Mouse (Mus musculus): ENCODE results near the gene Neurl2.
"Not testable (repeated sequence)": the region's sequence is repeated elsewhere in the genome, so short reads cannot be mapped to it uniquely, and the experiment has no call there.

Neurl2 gene

DNA sequence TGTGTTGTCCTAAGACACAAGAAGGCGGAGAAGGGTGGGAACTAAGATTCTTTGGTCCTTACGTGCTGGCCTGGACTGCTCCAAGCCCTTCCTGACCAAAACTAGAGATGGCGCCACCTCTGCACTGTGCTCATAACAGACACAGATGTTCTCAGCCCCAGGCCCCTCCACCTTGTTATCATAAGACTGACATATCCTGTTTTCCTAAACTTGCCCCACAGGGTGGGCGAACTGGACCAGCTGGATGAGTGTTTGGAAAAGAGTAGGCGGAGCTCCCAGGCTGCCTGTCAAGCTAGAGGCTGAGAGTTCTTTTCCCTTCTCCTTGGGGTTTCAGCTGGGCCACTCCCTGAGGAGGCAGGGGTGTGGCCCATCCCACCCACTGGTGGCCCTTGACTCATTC, 15.6 kb downstream of the Neurl2 start:
- no peak for DNase-seq (ENCODE audit: low spot score in 2 of 2)

DNA sequence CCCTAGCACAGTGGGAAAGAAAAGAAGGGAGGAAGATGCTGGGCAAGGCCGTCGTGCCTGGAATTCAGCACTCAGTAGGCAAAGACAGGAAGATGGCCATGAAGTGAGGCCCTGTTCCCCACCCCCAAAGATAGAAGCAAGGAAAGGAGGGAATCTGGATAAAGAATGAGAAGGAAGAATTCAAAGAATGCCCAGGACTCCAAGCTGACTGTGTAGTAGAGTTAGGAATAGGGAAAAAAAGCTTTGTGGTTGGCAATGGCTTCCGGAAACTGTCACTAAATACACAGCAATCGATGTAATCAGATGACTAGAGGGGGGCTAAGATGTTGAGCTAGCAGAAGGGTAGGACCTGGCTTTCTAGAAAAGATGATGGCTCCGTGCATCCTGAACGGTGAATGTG, 16.1 kb downstream of the Neurl2 start:
- no peak for DNase-seq (ENCODE audit: low spot score in 2 of 2)

DNA sequence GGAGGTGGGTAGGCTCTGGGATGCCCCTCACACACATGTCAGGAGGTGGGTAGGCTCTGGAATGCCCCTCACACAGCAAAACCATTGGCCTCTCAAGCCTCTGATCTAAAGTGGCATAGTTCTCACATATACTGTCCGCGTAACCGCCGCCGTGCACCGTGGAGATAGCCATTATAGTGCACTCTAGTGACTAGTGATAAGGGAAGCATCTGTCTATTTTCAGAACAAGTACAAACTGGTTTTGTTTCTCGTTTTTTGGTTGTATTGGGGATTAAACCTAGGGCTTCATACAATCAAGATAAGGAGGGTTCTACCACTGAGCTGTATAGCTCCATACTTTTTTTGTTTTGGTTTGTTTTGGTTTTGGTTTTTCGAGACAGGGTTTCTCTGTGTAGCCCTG, 17.4 kb downstream of the Neurl2 start:
- no peak for DNase-seq (ENCODE audit: low spot score in 2 of 2)

DNA sequence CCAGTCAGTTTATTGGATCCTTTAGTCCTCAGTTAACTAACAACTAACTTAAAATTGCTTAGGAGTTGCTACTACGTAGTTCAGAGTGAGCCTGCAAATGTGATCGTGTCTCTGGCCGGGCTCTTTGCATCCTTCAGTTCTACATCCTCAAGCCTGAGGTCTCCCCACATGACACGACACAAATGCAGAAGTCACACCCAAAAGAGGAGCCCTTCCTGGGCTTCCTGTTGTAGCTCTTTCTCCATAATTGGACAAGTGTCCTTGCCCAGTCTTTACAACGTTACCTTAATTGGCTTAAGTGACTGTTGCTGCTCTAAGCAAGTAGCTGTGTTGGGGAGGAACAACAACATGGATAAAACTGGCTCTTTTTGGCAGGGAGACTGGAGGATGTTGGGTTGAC, 17.9 kb downstream of the Neurl2 start:
- DNase-seq (ENCODE audit: low spot score in 2 of 2): no peak

DNA sequence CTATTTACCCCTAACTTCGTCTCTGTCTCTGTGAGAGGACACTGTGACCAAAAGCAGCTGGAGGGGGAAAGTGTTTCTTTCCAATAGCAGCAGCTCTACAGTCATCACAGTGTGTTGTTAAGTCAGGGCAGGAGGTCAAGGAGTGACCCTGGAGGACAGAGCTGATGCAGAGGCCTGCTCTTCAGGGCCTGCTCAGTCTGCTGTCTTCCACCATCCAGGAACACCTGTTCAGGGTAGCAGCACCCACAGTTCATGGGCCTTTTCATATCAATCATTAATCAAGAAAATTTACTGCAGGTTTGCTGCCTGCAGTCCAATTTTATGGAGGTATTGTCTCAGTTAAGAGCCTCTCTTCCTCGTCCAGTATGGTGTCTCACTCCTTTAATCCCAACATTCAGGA, 19.7 kb downstream of the Neurl2 start:
- no peak for DNase-seq (ENCODE audit: low spot score in 2 of 2)

DNA sequence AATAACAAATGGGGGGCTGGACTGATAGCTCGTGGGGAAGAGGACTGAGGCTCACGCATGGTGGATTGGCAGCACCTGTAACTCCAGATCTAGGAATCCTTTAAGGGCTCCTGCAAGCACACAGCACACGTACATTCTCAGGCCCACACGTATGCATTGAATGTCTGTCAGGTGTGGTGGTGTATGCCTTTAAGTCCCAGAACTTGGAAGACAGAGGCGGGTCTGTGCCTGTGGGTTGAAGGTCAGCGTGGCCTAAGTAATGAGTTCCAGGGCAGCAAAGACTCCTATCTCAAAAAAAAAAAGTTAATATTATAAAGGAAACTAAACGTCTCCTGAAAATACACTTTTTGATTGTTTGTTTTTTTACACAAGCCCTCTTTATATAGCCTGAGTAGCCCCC, 26.6 kb downstream of the Neurl2 start:
- DNase-seq (ENCODE audit: low spot score in 2 of 2): no peak

DNA sequence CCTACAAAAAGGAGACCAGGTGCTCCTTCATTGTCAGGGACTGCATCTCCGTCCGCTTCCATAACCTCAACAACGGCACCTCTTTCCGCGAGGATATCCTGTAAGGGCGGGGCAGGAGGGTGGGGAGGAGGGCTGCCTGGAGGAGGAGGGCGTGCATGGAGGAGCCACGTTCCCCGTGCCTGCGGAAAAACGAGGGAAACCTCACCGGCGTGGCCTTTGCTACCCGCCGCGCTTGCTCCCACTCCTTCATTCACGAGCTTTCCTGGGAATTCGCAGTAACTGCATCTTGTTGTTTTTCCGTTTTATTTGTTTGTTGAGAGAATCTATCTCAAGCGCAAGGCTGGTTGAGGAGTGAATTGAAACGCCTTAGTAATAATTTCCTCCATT, 27.9 kb downstream of the Neurl2 start:
- DNase-seq (ENCODE audit: low spot score in 2 of 2): no peak

DNA sequence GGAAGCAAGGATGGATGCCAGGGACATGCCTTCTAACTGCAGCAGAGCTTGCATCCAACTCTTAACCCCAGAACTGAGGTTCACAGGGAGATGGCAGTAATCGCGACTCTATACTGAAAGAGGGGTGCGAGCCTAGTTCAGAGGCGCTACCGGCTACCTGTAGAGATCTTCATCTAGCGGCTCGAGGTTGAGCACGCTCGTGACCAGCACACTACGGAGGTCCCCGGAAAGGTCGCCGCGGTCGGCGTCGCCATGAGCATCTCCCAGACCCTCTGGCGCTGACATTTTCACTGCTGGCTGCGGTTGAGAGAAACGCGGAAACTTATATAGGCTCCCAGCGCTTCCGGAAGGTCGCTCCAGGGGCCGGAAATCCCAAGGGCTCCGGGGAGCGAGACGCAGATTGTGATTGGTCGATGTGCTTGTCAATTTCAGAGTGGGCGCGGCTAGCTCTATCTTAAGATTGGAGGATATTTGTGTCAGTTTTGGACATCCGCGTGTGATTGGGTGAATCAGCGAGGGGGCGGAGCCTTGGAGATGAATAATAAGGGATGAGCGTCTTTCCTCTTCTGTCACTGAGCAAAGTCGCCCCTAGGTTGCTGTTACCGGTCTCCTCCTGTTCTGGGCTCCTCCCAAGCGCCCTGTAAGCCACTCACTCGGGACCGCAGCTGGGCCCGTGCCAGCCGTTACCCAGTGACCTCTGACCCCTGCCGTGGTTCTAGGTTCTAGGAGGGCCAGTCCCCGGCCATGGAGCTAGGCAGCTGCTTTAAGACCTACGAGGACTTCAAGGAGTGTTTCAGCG, 28.5 kb downstream of the Neurl2 start, which contains the start of the genes Acot8 and Zswim3:
TSS of gene Acot8 (minus strand) at position 350 of the 799 bp plus-strand sequence.
TSS of gene Zswim3 (plus strand) at position 566 of the 799 bp plus-strand sequence.
- peak; percentile 96 to 99 for DNase-seq (ENCODE audit: low spot score in 2 of 2)

DNA sequence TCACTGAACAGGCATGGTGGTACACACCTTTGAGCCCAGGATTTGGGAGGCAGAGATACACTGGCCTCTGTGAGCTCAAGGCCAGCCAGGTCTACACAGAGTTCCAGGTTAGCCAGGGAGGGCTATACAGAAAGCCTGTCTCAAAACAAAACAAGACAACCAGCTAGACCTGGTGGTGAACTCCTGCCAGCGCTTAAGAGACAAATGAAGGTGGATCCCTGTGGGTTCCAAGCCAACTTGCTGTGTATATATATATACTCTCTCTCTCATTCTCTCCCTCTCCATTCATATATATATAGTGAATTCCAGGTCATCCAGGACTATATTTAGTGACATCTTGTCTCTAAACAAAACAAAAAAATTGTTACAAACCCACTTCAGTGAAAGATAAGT, 29.3 kb downstream of the Neurl2 start:
- no peak for DNase-seq (ENCODE audit: low spot score in 2 of 2)

DNA sequence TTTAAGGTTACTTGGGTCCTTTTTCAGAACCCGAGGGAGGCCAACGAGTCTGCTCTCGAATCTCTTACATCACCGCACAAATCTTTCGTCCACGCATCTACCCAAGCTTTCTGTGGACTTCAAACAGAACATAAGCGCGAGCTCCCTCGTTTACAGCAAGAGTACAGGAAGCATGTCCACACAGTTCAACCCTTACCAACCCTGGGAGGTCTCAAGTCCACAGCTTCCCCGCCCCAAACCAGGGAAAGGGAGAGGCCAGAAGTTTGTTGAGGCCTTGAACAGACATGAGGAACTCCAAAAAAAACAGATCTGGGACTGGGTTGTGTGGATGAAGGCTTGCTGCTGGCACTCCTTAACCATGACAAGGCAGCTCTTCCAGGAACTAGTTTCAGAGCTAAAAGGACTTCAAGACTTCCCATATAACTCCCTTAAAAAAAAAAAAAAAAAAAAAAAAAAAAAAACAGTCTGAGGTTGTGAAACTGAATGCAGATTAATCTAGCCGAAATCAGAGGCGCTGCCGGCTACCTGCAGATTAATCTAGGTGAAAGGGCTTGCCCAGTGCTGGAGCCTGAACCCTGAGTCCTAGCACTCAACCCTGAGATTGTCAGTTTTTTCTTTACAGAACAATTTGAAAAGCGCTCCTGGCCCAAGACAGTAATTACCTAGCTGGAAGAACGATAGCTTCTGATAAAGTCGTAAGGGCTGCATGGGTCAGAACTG, 29.9 kb downstream of the Neurl2 start:
- no peak for DNase-seq (ENCODE audit: low spot score in 2 of 2)

DNA sequence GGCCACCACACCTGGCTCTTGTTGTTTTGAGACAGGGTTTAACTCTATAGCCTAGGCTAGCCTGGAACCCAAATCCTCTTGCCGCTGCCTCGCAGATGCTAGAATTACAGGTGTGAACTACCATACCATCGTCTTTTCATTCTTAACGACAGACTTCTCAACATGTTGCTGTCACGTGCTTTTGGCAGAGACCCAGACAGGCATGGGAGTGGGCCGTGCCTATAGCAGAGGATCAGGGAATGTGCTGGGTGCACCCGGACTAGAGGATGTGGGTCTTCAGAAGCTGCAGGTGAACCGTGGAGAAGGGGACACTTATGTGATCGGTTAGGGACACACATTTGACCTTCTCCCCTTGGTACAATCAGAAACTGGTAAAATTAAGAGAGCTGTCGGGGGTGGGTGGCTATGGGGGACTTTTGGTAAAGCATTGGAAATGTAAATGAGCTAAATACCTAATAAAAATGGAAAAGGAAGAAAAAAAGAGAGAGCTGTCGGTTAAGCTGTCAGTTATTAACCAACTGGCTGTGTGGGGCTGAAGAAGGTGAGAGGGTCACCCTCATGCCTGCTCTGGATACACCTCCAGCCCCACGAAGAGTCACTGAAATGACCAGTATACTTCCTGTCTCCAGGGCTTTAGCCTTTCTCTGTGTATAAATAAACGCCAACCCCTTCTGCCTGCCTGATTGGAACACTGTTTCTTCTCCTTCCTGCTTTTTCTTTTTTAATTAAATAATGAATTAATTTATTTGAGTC, 32.8 kb downstream of the Neurl2 start:
- DNase-seq (ENCODE audit: low spot score in 2 of 2): no peak

DNA sequence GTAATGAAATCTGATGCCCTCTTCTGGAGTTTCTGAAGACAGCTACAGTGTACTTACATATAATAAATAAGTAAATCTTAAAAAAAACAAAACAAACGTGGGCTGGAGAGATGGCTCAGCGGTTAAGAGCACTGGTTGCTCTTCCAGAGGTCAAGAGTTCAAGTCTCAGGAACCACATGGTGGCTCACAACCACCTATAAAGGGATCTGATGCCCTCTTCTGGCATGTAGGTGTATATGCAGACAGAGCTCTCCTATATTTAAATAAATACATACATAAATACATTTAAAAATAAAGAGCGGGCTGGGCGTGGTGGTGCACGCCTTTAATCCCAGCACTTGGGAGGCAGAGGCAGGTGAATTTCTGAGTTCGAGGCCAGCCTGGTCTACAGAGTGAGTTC, 34.7 kb downstream of the Neurl2 start:
- DNase-seq (ENCODE audit: low spot score in 2 of 2): not testable (repeated sequence)

DNA sequence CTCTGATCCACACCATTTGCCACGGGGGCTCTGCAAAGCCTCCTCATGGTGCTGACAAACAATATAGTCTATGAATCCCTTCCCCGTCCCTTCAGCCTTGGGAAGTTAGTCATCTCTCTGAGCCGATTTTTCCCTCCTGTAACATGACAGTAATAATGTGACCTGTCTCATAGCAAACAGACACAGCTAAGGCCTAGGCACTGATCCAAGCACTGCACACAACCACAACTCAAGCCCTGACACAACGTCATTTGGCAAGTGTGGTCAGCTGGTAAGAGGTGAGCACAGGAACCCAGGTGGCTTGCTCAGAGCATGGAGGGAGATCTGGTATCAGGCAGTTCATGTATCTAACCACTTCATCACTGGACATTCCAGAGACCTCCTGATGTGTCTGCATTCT, 37.4 kb downstream of the Neurl2 start:
- no peak for DNase-seq (ENCODE audit: low spot score in 2 of 2)

DNA sequence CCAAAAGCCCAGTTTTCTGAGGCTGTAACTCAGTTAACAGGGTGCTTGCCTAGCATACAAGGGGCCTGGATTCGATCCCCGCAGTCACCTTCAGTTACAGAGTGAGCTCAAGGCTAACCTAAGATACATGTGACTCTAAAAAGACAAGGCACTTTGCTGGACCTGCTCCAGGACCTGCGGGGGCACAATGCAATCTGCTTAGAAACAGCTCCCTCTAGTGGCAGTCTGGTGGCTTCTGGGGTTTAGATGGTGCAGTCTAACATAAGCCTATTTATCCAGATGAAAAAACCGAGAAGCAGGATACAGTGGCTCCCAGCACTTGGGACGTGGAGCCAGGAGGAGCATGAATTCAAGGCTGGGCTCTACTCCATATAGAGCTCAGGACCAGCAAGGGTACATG, 39.0 kb downstream of the Neurl2 start:
- peak in 1 of 2 experiments; percentile 45 for DNase-seq (ENCODE audit: low spot score in 2 of 2)

DNA sequence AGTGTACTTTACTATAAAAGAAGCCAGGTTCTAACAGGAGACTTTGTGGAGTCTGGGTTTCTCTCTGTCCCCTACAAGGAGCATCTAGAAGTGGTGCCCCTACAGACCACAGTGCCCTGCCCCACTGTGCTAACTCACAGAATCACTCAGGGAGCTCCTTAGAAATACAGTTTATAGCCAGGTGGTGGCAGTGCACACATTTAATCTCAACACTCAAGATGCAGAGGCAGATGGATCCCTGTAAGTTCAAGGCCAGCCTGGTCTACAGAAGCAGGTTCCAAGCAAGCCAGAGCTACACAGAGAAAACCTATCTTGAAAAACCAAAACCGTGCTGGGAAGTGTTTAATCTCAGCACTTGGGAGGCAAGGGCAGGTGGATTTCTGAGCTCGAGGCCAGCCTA, 39.5 kb downstream of the Neurl2 start:
- no peak for DNase-seq (ENCODE audit: low spot score in 2 of 2)

DNA sequence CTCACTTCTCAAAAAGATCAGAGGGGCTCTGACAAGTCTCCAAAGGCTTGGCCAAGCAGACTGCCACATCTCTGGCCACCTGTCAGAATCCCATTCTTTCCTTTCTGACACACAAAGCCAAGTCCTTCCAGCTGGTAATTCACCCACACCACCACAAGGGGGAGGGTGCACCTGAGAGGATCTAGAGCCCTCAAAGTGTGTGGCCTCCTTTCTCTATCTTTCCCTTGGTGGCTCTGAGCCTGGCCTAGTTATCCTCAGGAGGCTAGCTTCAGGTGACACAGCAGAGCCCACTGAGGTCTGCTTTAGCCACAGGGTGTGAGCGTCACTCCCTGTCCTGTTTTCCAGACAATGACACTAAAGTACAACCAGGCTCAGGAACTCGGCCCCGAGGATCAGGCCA, 40.0 kb downstream of the Neurl2 start:
- no peak for DNase-seq (ENCODE audit: low spot score in 2 of 2)

DNA sequence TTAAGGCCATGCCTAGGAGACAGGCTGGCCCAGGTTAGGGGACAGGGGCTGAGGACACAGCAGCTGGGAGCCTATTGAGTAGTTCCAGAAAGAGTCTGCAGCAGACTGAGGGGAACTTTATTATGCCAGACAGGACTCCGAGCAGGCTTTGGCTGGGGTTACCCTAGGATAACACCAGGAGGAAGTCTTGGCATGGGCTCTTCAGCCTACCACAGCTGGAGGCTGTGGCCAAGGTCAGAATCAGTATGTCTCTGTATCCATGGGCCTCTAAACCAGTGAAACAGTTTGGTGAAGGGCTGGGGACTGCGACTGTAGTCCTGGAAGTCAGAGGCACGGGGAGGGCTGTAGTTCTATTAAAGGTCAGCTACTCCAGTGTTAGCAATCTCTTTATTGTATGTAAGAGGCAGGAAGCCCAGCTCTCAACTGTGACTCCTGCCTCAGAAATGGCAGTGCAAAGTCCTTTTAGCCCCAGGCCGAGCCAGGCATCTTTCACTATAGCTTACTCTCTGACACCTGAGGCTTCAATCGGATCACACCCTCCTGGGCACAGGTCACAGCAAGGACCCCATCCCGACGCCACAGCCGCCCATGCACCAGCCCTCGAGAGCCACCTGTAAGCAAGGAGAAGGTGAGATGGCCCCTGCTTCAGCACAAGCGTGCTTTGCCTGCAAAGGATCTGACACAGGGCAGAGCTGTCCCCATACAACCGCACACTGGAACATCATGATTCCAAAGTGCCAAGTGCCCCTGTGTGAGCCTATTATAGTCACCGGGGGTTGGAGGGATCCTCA, 40.7 kb downstream of the Neurl2 start:
- DNase-seq (ENCODE audit: low spot score in 2 of 2): no peak

DNA sequence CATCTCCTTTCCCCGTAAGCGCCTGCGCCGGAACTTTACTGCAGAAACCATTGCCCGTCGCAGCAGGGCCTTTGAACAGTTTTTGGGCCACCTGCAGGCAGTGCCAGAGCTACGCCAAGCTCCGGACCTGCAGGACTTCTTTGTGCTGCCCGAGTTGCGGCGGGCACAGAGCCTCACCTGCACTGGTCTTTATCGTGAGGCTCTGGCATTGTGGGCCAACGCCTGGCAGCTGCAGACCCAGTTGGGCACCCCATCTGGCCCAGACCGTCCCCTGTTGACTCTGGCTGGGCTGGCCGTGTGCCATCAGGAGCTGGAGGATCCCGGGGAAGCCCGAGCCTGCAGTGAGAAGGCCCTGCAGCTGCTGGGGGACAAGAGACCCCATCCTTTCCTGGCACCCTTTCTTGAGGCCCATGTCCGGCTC, 41.4 kb downstream of the Neurl2 start:
- no peak for DNase-seq (ENCODE audit: low spot score in 2 of 2)

DNA sequence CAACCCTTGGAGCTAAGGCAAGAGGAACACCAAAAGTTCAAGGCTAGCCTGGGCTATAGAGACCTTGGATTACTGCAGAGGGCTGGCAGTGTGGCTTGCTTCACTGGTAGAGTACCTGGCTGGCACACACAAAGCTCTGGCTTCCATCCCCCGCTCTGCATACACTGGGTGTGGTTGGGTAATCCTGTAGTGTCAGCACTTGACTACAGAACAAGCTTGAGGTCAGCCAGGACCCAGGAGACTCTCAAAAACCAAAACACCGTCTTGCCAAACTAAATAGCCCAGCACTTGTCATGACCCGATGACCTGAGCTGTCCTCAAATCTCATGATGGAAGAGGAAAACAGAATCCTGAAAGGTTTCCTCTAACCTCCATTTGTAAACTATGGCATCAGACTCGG, 42.8 kb downstream of the Neurl2 start:
- no peak for DNase-seq (ENCODE audit: low spot score in 2 of 2)

DNA sequence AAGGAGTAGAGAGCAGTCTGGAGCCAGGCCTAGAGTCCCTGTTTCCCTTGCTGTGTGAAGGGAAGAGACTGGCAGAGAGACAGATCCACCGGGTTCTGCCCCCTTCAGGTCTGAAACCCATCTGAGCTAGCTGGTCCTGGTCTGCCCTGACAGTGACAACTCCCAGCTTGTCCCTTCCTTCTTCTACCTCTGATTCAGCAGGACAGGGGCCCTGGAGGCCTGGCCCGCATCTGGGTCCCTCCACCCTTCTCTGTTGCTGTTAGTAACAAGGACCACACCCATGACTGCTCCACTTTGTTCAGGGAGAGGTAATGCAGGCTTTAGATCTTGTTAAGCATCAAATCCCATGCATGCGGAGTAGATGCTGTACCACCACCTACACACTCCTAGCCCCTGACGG, 44.8 kb downstream of the Neurl2 start:
- no peak for DNase-seq (ENCODE audit: low spot score in 2 of 2)

DNA sequence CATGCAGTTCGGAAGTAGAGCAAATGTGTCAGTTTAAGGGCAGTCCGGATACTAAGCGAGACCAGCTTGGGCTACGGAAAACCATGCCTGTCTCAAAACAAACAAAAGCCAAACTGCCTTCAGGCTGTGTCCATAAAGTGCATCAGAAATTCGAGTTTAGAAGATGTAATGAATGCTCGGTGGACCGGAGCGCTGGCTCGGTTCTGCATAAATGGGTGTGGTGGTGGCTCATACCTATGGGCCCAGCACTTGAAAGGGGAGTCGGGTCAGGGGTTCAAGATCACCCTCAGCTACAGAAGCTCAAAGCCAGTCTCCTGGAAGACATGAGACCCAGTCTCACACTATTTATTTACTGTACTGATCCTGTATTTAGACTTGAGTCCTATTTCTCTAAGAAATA, 45.5 kb downstream of the Neurl2 start:
- DNase-seq (ENCODE audit: low spot score in 2 of 2): no peak

DNA sequence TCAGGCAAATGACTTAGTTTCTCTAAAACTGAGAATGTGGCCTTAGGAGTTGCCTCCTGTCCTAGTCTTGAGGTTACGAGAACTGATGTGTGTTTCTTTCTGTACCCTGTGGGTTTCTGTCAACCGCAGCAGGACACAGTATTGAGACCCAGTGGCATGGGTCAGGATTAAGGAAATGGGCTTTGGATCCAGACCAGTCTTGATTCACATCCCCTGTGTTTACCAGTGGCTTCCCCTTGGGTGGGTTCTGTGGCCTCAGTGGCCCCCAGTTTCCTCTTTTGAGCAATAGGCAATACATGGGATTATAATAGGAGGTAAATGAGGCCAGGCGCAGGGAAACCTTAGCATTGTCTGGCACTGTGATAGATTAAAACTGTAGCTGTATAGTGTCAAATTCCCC, 46.2 kb downstream of the Neurl2 start:
- no peak for DNase-seq (ENCODE audit: low spot score in 2 of 2)

All from urinary bladder, adult 18-20 months (tissue).